Mouse (Mus musculus) thymus, postnatal 36 days (tissue): Measurements from ENCODE around the gene Socs3.
A peak's percentile ranks its signal among the peaks of the same experiment; 100 is the strongest.

Experiments
- DNase-seq, 2 experiments: peaks; one replicate each; pipeline ENCODE4 v3.0.0; 2022; ENCODE audit warnings: mixed read lengths in 2 of 2

The Socs3 gene

DNA sequence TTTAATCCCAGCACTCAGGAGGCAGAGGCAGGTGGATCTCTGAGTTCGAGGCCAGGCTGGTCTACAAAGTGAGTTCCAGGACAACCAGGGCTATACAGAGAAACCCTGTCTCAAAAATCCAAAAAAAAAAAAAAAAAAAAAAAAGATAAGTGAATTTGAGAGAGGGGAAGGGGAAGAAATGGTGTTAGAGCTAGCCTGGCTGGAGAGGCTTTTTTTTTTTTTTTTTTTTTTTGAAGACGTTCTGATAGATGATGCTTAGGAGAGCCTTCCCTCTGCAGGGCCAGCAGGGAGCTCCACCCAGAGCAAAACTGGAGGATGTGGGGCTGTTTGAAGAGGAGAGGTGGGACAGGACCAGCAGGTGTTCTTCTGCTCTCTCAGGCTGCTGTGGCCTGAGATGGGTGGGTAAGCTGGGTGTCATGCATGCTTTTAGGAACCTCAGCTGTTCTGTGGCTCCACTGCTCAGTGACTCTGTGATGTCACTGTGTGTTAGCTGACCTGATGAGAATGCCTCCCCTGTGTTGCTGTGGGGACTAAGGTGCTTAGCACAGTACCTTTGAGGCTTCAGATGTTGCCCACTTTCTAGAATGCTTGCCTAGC, 1.9 kb upstream of the Socs3 start:
- peak in 1 of 2 experiments; percentile 73 for DNase-seq

DNA sequence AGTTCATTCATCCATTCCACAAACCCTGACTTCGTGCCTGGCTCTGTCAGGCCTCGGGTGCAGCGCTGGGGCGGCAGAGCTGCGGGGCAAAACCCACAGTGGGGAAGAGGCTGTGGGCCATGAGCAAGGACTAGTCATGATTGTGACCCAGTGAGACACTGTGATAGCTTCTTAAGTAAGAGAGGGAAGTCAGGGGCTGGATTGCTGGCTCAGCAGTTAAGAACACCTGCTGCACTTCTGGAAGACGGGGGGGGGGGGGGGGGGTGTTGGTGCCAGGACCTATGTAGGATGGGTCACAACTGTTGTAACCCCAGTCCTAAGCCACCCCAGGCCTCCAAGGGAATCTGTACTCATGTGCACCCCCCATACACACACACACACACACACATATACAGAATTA, 1.3 kb upstream of the Socs3 start:
- DNase-seq = peak in 1 of 2 experiments; percentile 26

DNA sequence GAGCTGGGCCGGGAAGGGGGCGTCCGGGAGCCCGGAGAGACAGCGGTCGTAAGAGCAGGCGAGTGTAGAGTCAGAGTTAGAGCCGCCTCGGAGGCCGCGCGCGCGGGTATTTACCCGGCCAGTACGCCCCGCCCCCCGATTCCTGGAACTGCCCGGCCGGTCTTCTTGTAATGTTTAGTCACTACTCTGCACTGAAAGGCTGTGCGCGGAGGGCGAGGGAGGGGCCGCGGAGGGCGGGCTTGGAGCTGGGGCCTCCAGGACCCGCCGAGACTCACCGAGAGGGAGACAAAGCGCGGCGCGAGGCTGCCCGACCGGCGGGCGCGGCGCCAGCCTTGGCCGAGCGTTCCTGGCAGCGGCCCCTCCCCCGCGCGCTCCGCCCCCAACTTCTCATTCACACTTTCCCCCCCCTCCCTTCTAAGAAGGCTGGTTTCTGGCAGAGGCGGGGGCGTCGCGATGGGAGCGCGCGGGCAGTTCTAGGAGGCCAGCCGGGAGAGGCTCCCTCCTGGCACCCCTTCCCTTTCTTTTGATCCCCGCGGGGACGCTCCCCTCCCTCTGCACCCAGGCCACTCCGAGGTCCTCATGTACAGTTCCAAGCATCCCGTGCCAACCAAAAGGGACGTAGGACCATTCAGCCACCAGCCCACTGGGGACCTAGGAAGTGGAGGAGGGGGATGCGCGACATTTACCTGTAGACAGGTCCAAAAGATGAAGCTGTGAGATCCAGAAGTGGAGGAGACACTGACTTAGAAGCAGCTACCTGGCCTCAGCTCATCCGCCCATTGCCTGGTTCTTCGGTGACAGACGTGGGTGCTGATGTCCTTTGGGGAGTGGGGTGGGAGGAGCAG, 525 bp downstream of the Socs3 start:
- peak; percentile 81 to 86 for DNase-seq

DNA sequence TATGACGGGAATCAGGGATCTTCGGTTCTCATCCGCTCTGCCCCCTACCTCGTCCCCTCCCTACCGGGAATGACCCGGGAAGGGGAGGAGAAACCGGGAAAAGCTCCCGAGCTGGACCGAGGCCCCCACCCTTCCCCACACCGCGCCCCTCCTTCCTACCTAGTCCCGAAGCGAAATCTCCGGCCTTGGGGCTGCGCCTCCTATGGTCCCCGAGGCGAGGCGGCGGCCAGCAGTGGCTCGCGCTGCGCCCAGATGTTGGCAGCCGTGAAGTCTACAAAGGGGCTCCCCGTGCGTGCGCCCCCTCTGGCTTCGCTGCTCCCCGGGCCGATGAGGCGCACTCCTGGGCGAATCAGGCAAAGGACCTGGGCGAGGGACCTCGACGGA, 1.1 kb downstream of the Socs3 start:
- DNase-seq = peak in 1 of 2 experiments; percentile 80

DNA sequence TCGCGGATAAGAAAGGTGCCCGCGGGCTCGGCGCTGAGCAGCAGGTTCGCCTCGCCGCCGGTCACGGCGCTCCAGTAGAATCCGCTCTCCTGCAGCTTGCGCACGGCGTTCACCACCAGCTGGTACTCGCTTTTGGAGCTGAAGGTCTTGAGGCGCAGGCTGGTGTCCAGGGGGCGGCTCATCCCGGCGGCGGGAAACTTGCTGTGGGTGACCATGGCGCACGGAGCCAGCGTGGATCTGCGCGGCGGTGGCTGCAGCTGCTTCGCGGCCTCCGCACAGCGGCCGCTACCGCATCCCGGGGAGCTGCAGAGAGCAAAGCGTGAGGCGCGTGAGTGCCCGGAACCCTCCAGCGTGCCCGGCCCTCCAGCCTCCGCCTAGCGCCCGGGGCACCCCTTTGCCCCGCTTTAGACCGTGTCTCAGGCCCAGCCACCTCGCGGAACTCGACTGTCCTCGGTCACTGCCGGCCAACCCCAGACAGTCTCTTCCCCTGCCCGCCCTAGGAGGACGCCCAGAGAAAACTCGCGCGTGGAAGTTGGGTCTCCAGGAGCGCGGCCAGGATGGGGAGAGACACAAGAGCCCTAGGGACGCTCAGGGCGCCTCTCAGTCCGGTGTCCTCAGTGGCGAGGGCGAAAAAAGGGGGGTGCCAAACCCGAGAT, 1.7 kb downstream of the Socs3 start:
- DNase-seq = peak in 1 of 2 experiments; percentile 60

DNA sequence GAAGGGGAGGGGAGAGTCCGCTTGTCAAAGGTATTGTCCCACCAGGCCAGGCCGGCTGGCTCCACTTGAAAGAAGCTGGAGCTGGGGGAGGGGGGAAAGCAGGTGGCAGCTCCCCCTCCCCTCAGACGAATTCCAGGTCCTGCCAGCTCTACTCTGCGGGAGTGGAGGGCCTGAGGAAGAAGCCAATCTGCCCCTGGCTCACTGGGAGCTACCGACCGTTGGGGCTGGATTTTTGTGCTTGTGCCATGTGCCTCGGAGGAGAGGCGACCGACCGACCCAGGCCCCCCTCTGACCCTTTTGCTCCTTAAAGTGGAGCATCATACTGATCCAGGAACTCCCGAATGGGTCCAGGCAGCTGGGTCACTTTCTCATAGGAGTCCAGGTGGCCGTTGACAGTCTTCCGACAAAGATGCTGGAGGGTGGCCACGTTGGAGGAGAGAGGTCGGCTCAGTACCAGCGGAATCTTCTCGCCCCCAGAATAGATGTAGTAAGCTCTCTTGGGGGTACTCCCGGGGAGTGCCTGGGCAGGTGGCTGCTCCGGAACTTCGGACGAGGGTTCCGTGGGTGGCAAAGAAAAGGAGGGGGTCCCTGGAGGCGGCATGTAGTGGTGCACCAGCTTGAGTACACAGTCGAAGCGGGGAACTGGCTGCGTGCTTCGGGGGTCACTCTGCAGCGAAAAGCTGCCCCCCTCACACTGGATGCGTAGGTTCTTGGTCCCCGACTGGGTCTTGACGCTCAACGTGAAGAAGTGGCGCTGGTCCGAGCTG, 2.4 kb downstream of the Socs3 start:
- peak in 1 of 2 experiments; percentile 29 for DNase-seq

DNA sequence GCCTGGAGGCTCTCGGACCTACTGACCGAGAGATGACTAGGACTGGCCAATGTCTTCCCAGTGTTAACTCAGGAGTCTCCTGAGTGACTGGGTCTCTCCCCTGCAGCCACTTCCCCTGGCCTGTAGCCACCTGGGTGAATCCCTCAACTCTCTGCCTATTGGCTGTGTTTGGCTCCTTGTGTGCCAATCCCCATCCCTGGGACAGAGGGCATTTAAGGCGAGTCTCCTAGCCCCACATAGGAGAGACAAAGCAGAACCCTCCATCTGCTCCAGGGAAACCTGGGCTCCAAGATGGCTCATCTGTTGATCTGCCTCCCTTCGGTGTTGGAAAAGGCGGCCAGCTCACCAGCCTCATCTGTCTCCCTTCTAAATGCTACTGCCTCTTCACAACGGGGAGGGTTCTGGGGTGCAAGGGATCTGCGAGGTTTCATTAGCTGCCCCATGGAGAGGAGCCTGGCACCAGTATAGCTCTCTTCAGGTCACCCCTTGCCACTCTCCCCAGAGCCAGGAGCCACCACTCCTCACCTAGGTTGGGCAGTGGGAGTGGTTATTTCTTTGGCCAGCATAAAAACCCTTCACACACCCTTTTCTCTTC, 3.2 kb downstream of the Socs3 start:
- DNase-seq = no peak

DNA sequence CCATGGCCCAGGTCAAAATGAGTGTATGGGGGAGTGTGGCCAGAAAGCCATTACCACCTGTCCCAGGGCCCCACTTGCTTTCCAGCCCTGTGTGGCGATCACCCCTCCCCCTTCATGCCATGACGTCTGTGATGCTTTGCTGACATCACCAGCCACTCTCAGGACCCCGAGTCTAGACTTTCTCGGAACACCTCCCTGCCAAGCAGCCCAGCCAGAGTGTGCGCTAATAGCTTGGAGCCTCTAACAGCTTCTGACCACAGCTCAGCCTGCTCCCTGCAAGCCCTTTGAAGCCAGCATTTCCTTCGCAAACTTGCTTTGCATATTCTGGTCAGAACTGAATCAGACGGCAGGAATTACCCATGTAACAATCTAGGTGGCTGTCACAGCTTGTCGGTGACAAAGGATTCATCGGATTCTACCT, 4.3 kb downstream of the Socs3 start:
- peak in 1 of 2 experiments; percentile 43 for DNase-seq

DNA sequence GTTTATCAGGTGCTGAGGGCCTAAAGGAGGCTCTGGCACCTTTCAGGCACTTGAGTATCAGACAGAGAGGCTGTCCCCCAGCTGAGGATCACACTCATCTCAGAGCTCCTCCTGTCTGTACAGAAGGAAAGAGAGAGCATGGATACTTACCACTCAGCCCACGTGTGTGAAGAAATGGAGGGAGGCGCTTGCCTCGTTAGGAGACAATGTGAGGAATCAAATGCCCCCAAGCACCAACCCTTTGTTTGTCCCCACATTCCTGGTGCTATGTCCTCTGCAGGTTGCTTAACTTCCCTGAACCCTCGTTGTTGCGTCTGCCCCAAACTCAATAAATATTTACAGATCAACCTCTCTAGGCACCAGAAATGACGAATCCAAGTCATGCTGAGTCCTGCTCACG, 4.8 kb downstream of the Socs3 start:
- DNase-seq = no peak

DNA sequence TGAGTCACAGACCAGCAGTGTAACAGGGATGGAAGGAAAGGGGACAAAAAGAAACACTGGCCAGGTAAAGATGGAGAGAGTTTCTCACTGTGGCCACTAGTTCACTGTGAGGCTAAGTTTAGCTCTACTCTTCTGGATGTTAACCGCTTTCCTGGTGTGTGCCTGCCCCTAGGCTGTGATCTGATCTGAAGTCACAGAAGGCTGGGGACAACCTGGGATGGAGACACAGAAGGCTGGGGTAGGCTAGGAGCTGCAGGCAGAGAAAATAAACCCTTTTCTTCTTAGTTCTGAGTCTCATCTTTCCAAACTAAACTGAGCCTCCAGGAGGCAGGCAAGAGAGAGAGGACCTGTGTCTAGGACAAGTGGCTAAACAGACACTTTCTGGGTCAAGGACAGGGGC, 5.6 kb downstream of the Socs3 start:
- no peak for DNase-seq

DNA sequence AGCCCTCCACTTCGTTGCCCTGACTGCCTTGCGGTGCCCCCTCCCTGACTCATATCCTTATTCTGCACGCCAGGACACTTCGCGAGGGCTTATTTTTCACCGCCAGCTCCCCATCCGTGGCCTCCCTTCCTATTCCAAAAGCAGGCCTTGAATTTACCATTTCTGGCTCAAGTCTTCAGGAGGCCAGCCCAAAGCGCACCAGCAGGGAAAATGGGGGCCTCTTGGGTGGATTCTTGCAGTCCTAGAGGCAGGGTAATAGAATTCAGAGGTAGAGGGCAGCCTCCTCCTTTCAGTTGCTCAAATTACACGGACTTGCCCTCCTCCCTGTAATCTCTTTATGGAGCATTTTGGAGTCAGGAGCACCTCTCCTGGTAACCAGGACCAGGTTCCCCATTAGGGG, 6.0 kb downstream of the Socs3 start:
- DNase-seq = no peak

DNA sequence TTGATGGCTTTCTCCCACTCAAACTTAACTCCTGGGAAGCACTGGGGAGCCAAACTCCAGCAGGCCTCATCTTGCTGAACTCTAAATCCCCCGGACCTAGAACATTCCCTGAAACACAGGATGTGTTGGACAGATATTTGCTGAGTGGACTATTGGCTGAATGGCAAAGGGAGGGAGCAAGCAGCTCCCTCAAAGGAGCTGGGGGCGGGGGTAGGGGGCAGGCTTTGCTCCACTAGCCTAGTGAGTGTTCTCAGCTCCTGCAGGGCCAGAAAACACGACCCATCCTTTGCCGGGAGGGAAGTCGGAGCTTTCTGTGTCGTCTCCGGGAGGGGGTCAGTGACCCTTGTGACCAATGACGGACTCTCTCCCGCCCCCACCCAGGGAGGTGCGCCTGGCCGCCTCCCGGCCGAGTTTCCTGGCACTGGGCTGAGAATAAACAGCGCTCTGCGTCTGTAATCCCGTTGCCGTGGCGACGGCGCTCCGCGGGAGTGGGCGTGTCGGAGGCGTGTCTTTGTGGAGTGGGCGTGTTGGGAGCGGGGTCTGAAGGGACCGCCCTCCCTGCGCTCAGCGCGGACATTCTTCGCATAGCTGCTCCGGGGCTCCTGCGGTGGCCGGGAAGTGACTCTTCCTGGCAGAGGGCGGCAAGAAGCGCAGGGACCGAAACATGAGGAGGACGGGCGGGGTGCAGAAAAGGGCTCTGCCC, 6.6 kb downstream of the Socs3 start:
- DNase-seq = peak; percentile 97 to 98

DNA sequence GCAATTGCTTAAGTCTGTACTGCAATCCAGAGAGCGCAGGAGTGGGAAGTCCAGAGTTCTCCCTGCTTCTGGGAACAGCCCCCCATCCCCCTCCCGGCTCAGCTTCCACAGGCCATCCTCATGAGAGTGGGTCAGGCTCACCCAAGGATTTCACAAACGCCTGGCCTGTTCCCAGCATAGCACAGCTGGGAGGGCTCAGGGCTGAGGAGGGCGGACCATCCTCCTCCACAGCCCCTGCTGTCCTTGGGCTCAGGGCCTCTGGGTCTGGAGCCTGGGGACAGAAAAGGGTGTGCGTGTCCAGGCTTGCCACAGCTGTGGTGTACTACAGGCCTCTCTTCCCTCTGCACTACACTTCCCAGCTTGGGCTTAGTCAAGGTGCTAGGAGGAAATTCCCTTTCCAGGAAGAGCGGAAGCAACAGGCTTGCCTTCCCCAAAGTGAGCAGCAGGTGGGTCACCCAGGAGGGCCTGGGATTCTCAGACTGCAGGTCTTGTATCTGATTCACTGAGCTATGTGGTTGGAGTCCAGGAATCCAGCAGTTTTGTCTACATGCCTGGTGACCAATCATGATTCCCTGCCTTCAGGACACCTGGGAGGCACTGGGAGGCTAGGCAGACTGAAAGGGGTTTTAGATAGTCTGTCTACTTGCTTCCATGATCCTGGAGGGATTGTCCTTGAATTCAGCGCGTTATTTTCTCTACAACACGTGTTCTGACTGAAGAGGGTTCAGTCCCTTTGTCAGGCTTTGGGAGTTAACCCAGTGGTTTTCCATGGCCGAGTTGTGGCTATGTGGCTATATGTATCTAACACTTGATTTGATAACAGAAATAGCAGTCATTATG, 7.4 kb downstream of the Socs3 start:
- peak in 1 of 2 experiments; percentile 32 for DNase-seq

DNA sequence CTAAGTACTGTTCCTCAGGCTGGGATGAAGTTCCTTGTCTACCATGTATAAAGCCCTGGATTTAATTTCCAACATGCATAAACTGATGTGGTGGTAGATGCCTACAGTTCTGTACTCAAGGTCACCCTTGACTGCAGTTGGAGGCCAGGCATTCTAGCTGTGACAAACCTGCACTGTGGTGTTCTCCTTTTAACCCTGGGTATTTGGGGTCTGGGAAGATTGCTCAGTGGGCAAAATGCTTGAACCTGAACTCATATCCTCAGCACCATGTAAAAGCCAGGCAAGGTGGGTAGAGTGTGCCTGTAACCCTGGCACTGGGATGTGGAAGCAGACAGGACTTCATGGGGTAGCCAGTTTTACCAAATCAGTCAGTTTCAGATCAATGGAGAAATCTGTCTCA, 9.2 kb downstream of the Socs3 start:
- DNase-seq = no peak

DNA sequence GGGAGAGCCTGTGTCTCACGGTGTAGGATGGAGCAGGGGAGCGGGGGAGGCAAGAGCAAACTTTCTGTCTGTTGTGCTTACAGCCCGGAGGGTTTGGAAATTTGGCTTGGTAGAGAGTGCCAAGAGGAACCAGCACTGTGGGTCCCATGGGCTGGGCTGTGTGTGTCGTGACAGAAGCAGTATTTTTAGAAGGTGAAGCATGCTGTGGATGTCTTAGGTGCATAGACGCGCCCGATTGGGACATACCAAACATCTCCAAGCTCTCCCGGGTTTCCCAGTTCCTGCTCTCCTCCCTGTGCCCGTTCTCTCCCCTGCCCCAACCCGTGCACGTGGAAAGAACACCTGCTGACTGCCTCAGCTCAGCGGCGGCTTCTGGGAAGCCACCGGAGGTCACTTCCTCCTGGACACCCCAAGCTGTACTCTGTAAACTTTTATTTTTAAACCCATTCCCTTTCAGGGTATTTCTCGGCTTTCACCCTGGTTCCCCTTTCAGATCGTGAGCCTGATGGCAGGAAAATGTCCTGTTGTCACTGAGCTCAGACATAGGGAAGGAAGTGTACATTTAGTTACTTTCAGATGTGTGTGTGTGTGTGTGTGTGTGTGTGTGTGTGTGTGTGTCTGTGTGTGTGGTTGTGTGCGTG, 10.0 kb downstream of the Socs3 start:
- peak in 1 of 2 experiments; percentile 30 for DNase-seq

DNA sequence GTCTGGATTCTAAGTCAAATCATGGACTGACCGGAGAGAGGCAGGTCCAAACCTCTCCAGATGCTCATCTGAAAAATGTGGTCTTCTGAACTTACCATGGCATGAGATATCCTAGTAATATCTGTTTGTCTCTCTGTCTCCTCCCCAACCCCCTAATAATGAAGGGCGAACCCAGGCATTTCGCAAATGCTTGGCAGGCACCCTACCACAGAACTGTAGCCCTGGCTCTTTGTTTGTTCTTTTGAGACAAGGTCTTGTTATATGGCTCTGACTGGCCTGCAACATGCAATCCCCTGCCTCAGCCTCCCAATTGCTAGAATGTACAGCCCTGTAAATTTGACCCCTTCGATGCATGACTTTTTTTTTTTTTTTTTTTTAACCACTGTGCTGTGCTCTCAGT, 10.7 kb downstream of the Socs3 start:
- no peak for DNase-seq

DNA sequence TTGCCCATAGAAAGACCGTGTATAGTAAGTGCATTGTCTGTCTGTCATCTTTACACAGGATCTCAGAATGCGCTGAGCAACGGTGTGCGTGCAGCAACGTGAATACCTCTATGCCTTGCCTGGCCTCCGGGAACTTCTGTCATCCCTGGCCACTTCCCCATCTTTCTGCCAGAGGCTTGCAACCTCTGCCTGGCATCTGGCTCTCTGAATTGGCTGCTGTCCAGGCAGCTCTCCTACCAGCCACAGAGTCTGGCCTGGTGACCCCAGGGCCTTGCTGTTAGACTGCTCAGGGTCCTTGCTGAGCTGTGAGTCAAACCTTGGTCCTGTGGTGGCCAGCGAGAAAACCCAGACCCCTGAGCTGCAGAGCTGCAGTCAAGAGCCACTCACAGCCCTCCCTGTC, 11.7 kb downstream of the Socs3 start:
- DNase-seq = peak in 1 of 2 experiments; percentile 11

DNA sequence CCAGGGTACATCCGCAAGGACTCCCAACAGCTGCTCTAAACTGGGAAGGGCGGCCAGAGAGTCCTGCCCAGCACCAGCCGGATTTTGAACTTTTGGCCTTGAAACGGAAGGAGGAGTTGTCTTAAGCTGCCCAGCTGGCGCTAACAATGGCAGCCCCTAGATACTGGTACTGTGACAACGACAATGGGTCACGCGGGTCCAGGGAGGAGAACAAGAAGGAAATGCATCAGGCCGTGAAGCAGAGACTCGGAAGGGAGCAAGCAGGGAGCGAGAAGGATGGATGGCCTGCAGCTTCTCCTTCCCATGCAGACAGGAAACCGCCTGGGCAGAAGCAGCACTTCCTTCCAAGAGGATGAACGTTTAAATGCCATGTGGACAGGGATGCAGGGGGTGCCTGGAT, 14.2 kb downstream of the Socs3 start:
- peak in 1 of 2 experiments; percentile 16 for DNase-seq

DNA sequence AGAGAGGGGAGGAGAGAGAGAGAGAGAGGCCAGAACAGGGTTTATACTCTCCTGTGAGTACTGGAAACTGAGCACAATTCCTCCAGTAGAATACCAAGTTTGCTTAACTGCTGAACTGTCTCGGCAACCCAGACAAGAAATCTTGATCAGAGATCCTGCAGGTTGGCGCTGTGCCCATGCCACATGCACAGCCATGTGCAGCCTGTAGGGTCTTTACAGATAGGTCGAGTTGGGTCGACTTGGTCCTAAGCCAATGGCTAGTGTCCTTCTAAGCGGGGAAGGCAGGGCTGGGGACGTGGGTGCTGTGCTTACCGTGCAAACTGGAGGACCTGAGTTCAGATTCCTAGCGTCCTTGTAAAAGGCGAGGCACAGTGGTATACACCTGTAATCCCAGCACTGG, 15.0 kb downstream of the Socs3 start:
- DNase-seq = peak in 1 of 2 experiments; percentile 47

DNA sequence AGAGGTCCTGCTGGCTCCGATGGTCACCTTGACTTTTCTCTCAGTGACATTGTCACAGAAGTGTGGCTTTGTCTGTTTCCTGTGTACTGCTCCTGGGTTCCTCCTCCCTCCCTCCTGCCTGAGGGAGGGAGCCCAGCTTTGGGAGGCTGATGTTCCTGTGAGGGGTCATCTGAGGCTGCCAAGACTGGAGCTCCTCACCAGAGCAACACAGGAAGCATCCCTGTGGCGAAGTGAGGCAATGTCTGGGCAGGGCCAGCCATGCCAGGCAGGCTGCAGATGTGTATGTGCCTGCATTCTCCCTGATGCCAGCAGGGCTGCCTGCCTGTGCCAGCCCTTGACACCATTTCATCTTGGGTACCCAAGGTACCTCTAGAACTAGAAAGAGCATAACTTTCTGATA, 15.8 kb downstream of the Socs3 start:
- DNase-seq = peak; percentile 47 to 62
